Mouse (Mus musculus) forebrain, postnatal 0 days (tissue): Measurements from ENCODE around the gene Trpm7. TPM values are rescaled to one million over a fixed set of nuclear protein-coding genes. Genes with fewer than 3 reads are reported as not detected.

Source experiments
- ATAC-seq: fragments of 200-750 bp; cut with Nextera tagmentation; 2 replicates; pipeline ENCODE4 v1.8.0; 2017; ENCODE audit warnings: mild to moderate bottlenecking, moderate library complexity
- DNase-seq: peaks from one replicate; pipeline ENCODE4 v3.0.0-alpha.2; 2015
- H3K27ac ChIP-seq: fragments of 300-500 bp; sonication (generic); 2 replicates; pipeline ENCODE4 v1.5.1; 2014; ENCODE audit warnings: low read depth, mild to moderate bottlenecking, antibody characterized with exemption, low read length, moderate library complexity, mixed read lengths
- H3K27me3 ChIP-seq: fragments of 300-500 bp; sonication (generic); 2 replicates; pipeline ENCODE4 v1.6.1; 2014; ENCODE audit warnings: mild to moderate bottlenecking, low read length, mixed read lengths; ENCODE audit not compliant: insufficient read depth
- H3K36me3 ChIP-seq: fragments of 300-500 bp; sonication (generic); 2 replicates; pipeline ENCODE4 v1.6.1; 2014; ENCODE audit warnings: mild to moderate bottlenecking, moderate library complexity; ENCODE audit not compliant: insufficient read depth
- H3K4me1 ChIP-seq: fragments of 300-500 bp; sonication (generic); 2 replicates; pipeline ENCODE4 v1.6.1; 2014; ENCODE audit warnings: antibody characterized with exemption; ENCODE audit not compliant: insufficient read depth
- H3K4me2 ChIP-seq: fragments of 300-500 bp; sonication (generic); 2 replicates; pipeline ENCODE4 v1.6.1; 2014; ENCODE audit warnings: low read depth, mild to moderate bottlenecking, moderate library complexity
- H3K4me3 ChIP-seq: fragments of 300-500 bp; sonication (generic); 2 replicates; pipeline ENCODE4 v1.5.1; 2014; ENCODE audit warnings: low read depth, low read length, mixed read lengths
- H3K9ac ChIP-seq: fragments of 300-500 bp; sonication (generic); 2 replicates; pipeline ENCODE4 v1.6.1; 2014; ENCODE audit warnings: mild to moderate bottlenecking
- H3K9me3 ChIP-seq: fragments of 300-500 bp; sonication (generic); 2 replicates; pipeline ENCODE4 v1.6.1; 2016; ENCODE audit warnings: low read length
- CTCF ChIP-seq: sonication (generic); IDR thresholded peaks from 2 replicates; pipeline ENCODE4 v1.5.1; 2016; ENCODE audit warnings: antibody characterized with exemption, control low read depth, low read depth
- WGBS: fragments of 180-500 bp; shearing (Covaris S2); extraction: QIAGEN DNeasy Blood & Tissue Kit; methylation state at CpG from one replicate; pipeline ENCODE4 v1.1.7; 2014; 5-methylcytosine and 5-hydroxymethylcytosine counted together
- microRNA-seq, 2 experiments: library from miRNA; unstranded; fragments of <30 nt; microRNA quantifications; one replicate each; pipeline ENCODE4; 2016
- polyA plus RNA-seq: library from polyadenylated mRNA; unstranded; fragments of >200 nt; fragmentation: Nextera tagmentation; extraction: Ambion mirVana; gene quantifications from 2 replicates; pipeline ENCODE4 v1.2.1, GENCODE M21; 2015
- total RNA-seq: library from RNA; depleted of rRNA; stranded (reverse); fragments of >200 nt; gene quantifications from 2 replicates; pipeline ENCODE4 v1.2.3, GENCODE M21; 2014; rRNA removed

Gene Trpm7
- total and polyA plus RNA-seq, 2 experiments from 2014 or later, result 21.7 to 51.9 TPM

GRCm38 (mm10) chr2:126769431-126770181 lies 106.4 kb downstream of the Trpm7 start:
- H3K9ac ChIP-seq, result no peak overlapping the region
- no peak for ATAC-seq
- H3K4me2 ChIP-seq, result no peak overlapping the region
- 73% methylated on average over 19 of the region's 19 CpGs for WGBS
- no peak for TF ChIP-seq CTCF
- H3K27me3 ChIP-seq, result no peaks in the 10 kb centered on the region
- no peaks in the 10 kb centered on the region for H3K9me3 ChIP-seq
- H3K36me3 ChIP-seq, result no peaks in the 10 kb centered on the region
- no peak overlapping the region for H3K27ac ChIP-seq
- DNase-seq, result no peak
- H3K4me3 ChIP-seq, result no peak overlapping the region
- no peaks in the 10 kb centered on the region for H3K4me1 ChIP-seq

GRCm38 (mm10) chr2:126768194-126768593 lies 107.8 kb downstream of the Trpm7 start:
- Histone ChIP-seq H3K9ac (no peak overlapping the region), H3K27ac (no peak overlapping the region), H3K4me3 (no peak overlapping the region), H3K9me3 (no peaks in the 10 kb centered on the region), H3K4me1 (no peaks in the 10 kb centered on the region), H3K27me3 (no peaks in the 10 kb centered on the region), H3K36me3 (0 out of 2 replicates have a peak, but pooled peaks cover 3% of the 10 kb centered on the region), H3K4me2 (no peak overlapping the region)
- WGBS, result 74% methylated on average over 4 of the region's 4 CpGs
- ATAC-seq (no peak), DNase-seq (no peak)
- TF ChIP-seq CTCF, result peak; percentile 20; the same call in 1 of the 2 replicates

- Histone ChIP-seq H3K4me1 (no peaks in the 10 kb centered on the region), H3K27ac (no peak overlapping the region), H3K36me3 (peaks cover 7% of the 10 kb centered on the region), H3K27me3 (no peaks in the 10 kb centered on the region), H3K9me3 (no peaks in the 10 kb centered on the region), H3K4me3 (no peak overlapping the region), H3K4me2 (no peak overlapping the region), H3K9ac (no peak overlapping the region)
- DNase-seq (no peak), ATAC-seq (no peak)
- TF ChIP-seq CTCF, result no peak
- 97% methylated on average over 3 of the region's 3 CpGs for WGBS
These were observed 108.4 kb downstream of the Trpm7 start for GRCm38 (mm10) chr2:126767599-126767998.

GRCm38 (mm10) chr2:126765867-126766582 lies 110.0 kb downstream of the Trpm7 start:
- DNase-seq (peak; percentile 34), ATAC-seq (peak; percentile 90)
- TF ChIP-seq CTCF, result no peak
- no peak overlapping the region for H3K9ac ChIP-seq
- no peaks in the 10 kb centered on the region for H3K4me1 ChIP-seq
- peaks cover 23% of the 10 kb centered on the region for H3K36me3 ChIP-seq
- H3K27me3 ChIP-seq, result no peaks in the 10 kb centered on the region
- no peaks in the 10 kb centered on the region for H3K9me3 ChIP-seq
- no peak overlapping the region for H3K4me2 ChIP-seq
- H3K27ac ChIP-seq, result no peak overlapping the region
- WGBS, result 35% methylated on average over 11 of the region's 11 CpGs
- no peak overlapping the region for H3K4me3 ChIP-seq

GRCm38 (mm10) chr2:126759351-126759750 lies 116.7 kb downstream of the Trpm7 start:
- TF ChIP-seq CTCF, result no peak
- DNase-seq (no peak), ATAC-seq (no peak)
- Histone ChIP-seq H3K9me3 (no peaks in the 10 kb centered on the region), H3K4me2 (no peak overlapping the region), H3K27me3 (no peaks in the 10 kb centered on the region), H3K27ac (no peak overlapping the region), H3K9ac (no peak overlapping the region), H3K4me3 (no peak overlapping the region), H3K36me3 (peaks cover 77% of the 10 kb centered on the region), H3K4me1 (no peaks in the 10 kb centered on the region)
- 91% methylated on average over 7 of the region's 7 CpGs for WGBS

GRCm38 (mm10) chr2:126755664-126756063 lies 120.4 kb downstream of the Trpm7 start:
- Histone ChIP-seq H3K4me1 (no peaks in the 10 kb centered on the region), H3K27ac (no peak overlapping the region), H3K4me3 (no peak overlapping the region), H3K9me3 (no peaks in the 10 kb centered on the region), H3K36me3 (peaks cover 74% of the 10 kb centered on the region), H3K27me3 (no peaks in the 10 kb centered on the region), H3K9ac (no peak overlapping the region), H3K4me2 (no peak overlapping the region)
- ATAC-seq, result no peak
- no peak for TF ChIP-seq CTCF
- 98% methylated on average over 6 of the region's 6 CpGs for WGBS
- no peak for DNase-seq

- Histone ChIP-seq H3K36me3 (peaks cover 61% of the 10 kb centered on the region), H3K9me3 (no peaks in the 10 kb centered on the region), H3K27ac (no peak overlapping the region), H3K9ac (no peak overlapping the region), H3K4me1 (no peaks in the 10 kb centered on the region), H3K27me3 (no peaks in the 10 kb centered on the region), H3K4me3 (no peak overlapping the region), H3K4me2 (no peak overlapping the region)
- 95% methylated on average over 5 of the region's 5 CpGs for WGBS
- TF ChIP-seq CTCF, result no peak
- DNase-seq (no peak), ATAC-seq (no peak)
These were observed 132.6 kb downstream of the Trpm7 start for GRCm38 (mm10) chr2:126743389-126743788.

Small RNA genes within 50 kb of the gene (microRNA-seq; reads per million reads assigned to microRNA genes)
- gene Mir3473g, result 0.24 to 1.5 reads per million in 2 experiments

Other genes starting within 250 kb of the Trpm7 start
- gene Gabpb1, start 199.9 kb downstream of the Trpm7 start, total RNA-seq, result 23.9 and 27.6 TPM in 2 replicates
- 23.9 and 30.3 TPM in 2 replicates for gene Gabpb1, start 199.9 kb downstream of the Trpm7 start, polyA plus RNA-seq
- 14.5 and 17.9 TPM in 2 replicates for gene Usp8, start 168.9 kb downstream of the Trpm7 start, total RNA-seq
- gene Usp8, start 168.9 kb downstream of the Trpm7 start, polyA plus RNA-seq, result 10.5 and 15.4 TPM in 2 replicates
- gene Usp50, start 92.8 kb downstream of the Trpm7 start, total RNA-seq, result 0.14 and 0.31 TPM in 2 replicates
- gene Usp50, start 92.8 kb downstream of the Trpm7 start, polyA plus RNA-seq, result 1.3 and 2.1 TPM in 2 replicates
- gene Sppl2a, start 57.0 kb upstream of the Trpm7 start, total RNA-seq, result 38.9 and 55.3 TPM in 2 replicates
- 24.8 and 30.5 TPM in 2 replicates for gene Sppl2a, start 57.0 kb upstream of the Trpm7 start, polyA plus RNA-seq
- gene Ap4e1, start 132.5 kb upstream of the Trpm7 start, total RNA-seq, result 17.1 and 18.7 TPM in 2 replicates
- gene Ap4e1, start 132.5 kb upstream of the Trpm7 start, polyA plus RNA-seq, result 2.9 and 5.8 TPM in 2 replicates
- 13.8 and 20.7 TPM in 2 replicates for gene Blvra, start 194.4 kb upstream of the Trpm7 start, total RNA-seq
- gene Blvra, start 194.4 kb upstream of the Trpm7 start, polyA plus RNA-seq, result 29.4 and 32.6 TPM in 2 replicates